Mouse (Mus musculus): ENCODE results near the gene Polr2e.

The Polr2e gene

GRCm38 (mm10) chr10:80002829-80003228 is 36.8 kb downstream of the Polr2e start:
- Histone ChIP-seq H3K36me3 (ENCODE audit: control insufficient read depth, insufficient read depth, low read length, poor library complexity, severe bottlenecking) (peaks cover 3% of the 10 kb centered on the region), H3K27me3 (ENCODE audit: control insufficient read depth, insufficient read depth, low read length, poor library complexity, severe bottlenecking) (no peaks in the 10 kb centered on the region)
- no peak for DNase-seq (ENCODE audit: low read depth, low spot score)

GRCm38 (mm10) chr10:80001945-80002344 is 37.6 kb downstream of the Polr2e start:
- no peaks in the 10 kb centered on the region for H3K27me3 ChIP-seq (ENCODE audit: control insufficient read depth, insufficient read depth, low read length, poor library complexity, severe bottlenecking)
- DNase-seq (ENCODE audit: low read depth, low spot score), result no peak
- peaks cover 3% of the 10 kb centered on the region; the same call in 1 of the 2 replicates for H3K36me3 ChIP-seq (ENCODE audit: control insufficient read depth, insufficient read depth, low read length, poor library complexity, severe bottlenecking)

GRCm38 (mm10) chr10:79997819-79998218 is 41.8 kb downstream of the Polr2e start:
- no peak for DNase-seq (ENCODE audit: low read depth, low spot score)
- Histone ChIP-seq H3K27me3 (ENCODE audit: control insufficient read depth, insufficient read depth, low read length, poor library complexity, severe bottlenecking) (no peaks in the 10 kb centered on the region), H3K36me3 (ENCODE audit: control insufficient read depth, insufficient read depth, low read length, poor library complexity, severe bottlenecking) (peaks cover 6% of the 10 kb centered on the region; the same call in 1 of the 2 replicates)

GRCm38 (mm10) chr10:79997034-79997760 is 42.4 kb downstream of the Polr2e start:
- H3K27me3 ChIP-seq (ENCODE audit: control insufficient read depth, insufficient read depth, low read length, poor library complexity, severe bottlenecking), result no peaks in the 10 kb centered on the region
- peak; percentile 59 for DNase-seq (ENCODE audit: low read depth, low spot score)
- H3K36me3 ChIP-seq (ENCODE audit: control insufficient read depth, insufficient read depth, low read length, poor library complexity, severe bottlenecking), result peaks cover 11% of the 10 kb centered on the region

GRCm38 (mm10) chr10:79996272-79997033 is 43.1 kb downstream of the Polr2e start, which contains the start of gene Abca7:
Gene Abca7, plus strand, starts transcription at chr10:79996494.
- no peaks in the 10 kb centered on the region for H3K27me3 ChIP-seq (ENCODE audit: control insufficient read depth, insufficient read depth, low read length, poor library complexity, severe bottlenecking)
- peaks cover 15% of the 10 kb centered on the region for H3K36me3 ChIP-seq (ENCODE audit: control insufficient read depth, insufficient read depth, low read length, poor library complexity, severe bottlenecking)
- peak; percentile 97 for DNase-seq (ENCODE audit: low read depth, low spot score)

- H3K36me3 ChIP-seq (ENCODE audit: control insufficient read depth, insufficient read depth, low read length, poor library complexity, severe bottlenecking), result peaks cover 16% of the 10 kb centered on the region
- H3K27me3 ChIP-seq (ENCODE audit: control insufficient read depth, insufficient read depth, low read length, poor library complexity, severe bottlenecking), result no peaks in the 10 kb centered on the region
- DNase-seq (ENCODE audit: low read depth, low spot score), result no peak
Measured at GRCm38 (mm10) chr10:79995636-79996035, 44.0 kb downstream of the Polr2e start.

- DNase-seq (ENCODE audit: low read depth, low spot score), result peak; percentile 47
- Histone ChIP-seq H3K27me3 (ENCODE audit: control insufficient read depth, insufficient read depth, low read length, poor library complexity, severe bottlenecking) (no peaks in the 10 kb centered on the region), H3K36me3 (ENCODE audit: control insufficient read depth, insufficient read depth, low read length, poor library complexity, severe bottlenecking) (peaks cover 16% of the 10 kb centered on the region)
Measured at GRCm38 (mm10) chr10:79994397-79995115, 45.0 kb downstream of the Polr2e start.

- no peak for DNase-seq (ENCODE audit: low read depth, low spot score)
- Histone ChIP-seq H3K36me3 (ENCODE audit: control insufficient read depth, insufficient read depth, low read length, poor library complexity, severe bottlenecking) (peaks cover 16% of the 10 kb centered on the region), H3K27me3 (ENCODE audit: control insufficient read depth, insufficient read depth, low read length, poor library complexity, severe bottlenecking) (no peaks in the 10 kb centered on the region)
Measured at GRCm38 (mm10) chr10:79991548-79991947, 48.0 kb downstream of the Polr2e start.

GRCm38 (mm10) chr10:79991099-79991498 is 48.5 kb downstream of the Polr2e start:
- Histone ChIP-seq H3K27me3 (ENCODE audit: control insufficient read depth, insufficient read depth, low read length, poor library complexity, severe bottlenecking) (no peaks in the 10 kb centered on the region), H3K36me3 (ENCODE audit: control insufficient read depth, insufficient read depth, low read length, poor library complexity, severe bottlenecking) (peaks cover 16% of the 10 kb centered on the region)
- DNase-seq (ENCODE audit: low read depth, low spot score), result no peak

GRCm38 (mm10) chr10:79989870-79990269 is 49.7 kb downstream of the Polr2e start:
- Histone ChIP-seq H3K36me3 (ENCODE audit: control insufficient read depth, insufficient read depth, low read length, poor library complexity, severe bottlenecking) (peaks cover 16% of the 10 kb centered on the region), H3K27me3 (ENCODE audit: control insufficient read depth, insufficient read depth, low read length, poor library complexity, severe bottlenecking) (no peaks in the 10 kb centered on the region)
- DNase-seq (ENCODE audit: low read depth, low spot score), result no peak

GRCm38 (mm10) chr10:79989272-79989786 is 50.3 kb downstream of the Polr2e start:
- no peak for DNase-seq (ENCODE audit: low read depth, low spot score)
- H3K36me3 ChIP-seq (ENCODE audit: control insufficient read depth, insufficient read depth, low read length, poor library complexity, severe bottlenecking), result peaks cover 16% of the 10 kb centered on the region
- no peaks in the 10 kb centered on the region for H3K27me3 ChIP-seq (ENCODE audit: control insufficient read depth, insufficient read depth, low read length, poor library complexity, severe bottlenecking)

GRCm38 (mm10) chr10:79988506-79989271 is 50.9 kb downstream of the Polr2e start, which contains the start of gene Cnn2:
Gene Cnn2, plus strand, starts transcription at chr10:79988584.
- Histone ChIP-seq H3K36me3 (ENCODE audit: control insufficient read depth, insufficient read depth, low read length, poor library complexity, severe bottlenecking) (peaks cover 16% of the 10 kb centered on the region), H3K27me3 (ENCODE audit: control insufficient read depth, insufficient read depth, low read length, poor library complexity, severe bottlenecking) (no peaks in the 10 kb centered on the region)
- peak; percentile 57 for DNase-seq (ENCODE audit: low read depth, low spot score)

GRCm38 (mm10) chr10:79987771-79988505 is 51.7 kb downstream of the Polr2e start:
- H3K36me3 ChIP-seq (ENCODE audit: control insufficient read depth, insufficient read depth, low read length, poor library complexity, severe bottlenecking), result peaks cover 13% of the 10 kb centered on the region
- DNase-seq (ENCODE audit: low read depth, low spot score), result no peak
- no peaks in the 10 kb centered on the region for H3K27me3 ChIP-seq (ENCODE audit: control insufficient read depth, insufficient read depth, low read length, poor library complexity, severe bottlenecking)

All from splenic B cell, adult 2 months (primary cell).